Mouse (Mus musculus): ENCODE results near the gene Tspan31.

DNA sequence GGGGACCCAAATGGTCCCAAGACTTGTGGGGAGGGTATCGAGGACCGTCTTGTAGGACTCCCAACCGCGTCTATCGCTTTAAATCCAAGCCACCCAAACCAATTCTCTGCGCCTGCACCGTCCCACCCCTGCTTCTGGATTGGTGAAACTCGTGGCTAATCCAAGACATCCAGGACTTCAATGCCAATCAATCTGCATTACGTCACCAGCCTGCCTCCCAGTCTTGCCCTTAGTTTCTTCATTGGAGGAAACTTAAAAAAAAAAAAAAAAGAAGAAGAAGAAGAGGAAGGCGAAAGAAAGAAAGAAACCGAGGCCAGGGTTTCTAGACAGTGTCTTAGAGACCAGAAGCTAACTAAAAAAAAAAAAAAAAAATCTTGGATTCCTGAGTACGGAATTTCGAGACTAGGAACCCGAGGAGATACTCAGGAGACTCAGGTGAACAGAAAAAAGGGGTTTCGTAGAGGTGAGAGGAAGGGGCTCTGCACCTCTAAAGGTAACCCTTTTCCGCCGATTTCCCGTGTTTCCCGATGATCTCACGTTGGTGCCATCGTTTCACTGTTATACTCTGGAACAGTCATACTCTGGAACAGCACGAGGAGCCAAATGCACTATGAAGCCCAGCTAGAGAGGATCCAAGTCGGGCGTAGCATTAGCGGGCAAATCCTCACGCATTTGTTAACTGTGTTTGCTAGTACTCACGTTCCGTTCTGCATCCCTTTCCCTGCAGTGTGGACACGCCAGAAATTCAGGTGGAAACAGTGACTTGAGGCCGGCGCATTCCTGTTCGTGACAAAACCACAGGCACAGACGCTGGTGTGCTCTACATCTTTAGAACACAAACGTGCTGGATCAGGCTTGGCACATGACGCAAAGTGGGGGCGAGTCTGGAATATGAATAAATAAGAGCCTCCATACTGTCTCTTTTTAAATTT lies at the start of gene Tspan31:
- no peak for TF ChIP-seq CTCF (IDR thresholded peaks at IDR 0.05; ENCODE audit: low read depth)
- TF ChIP-seq EP300 (IDR thresholded peaks at IDR 0.05; ENCODE audit: low read depth), result no peak
